11 mouse cellular contexts compared by ENCODE assay signal in genomic region chr13:99857879-99858278, GRCm38 (mm10). TPM values are rescaled to one million over a fixed set of nuclear protein-coding genes. Genes with fewer than 3 reads are reported as not detected.
DNase-seq lines count a peak whose midpoint lies in the region; ATAC-seq lines count a peak whose summit lies in the region.
"Had no signal": no experiment of that assay in that cellular context is flagged by ENCODE, and none has a peak within 500 bp of the region (broad histone marks: within the 10 kb centered on the region; RNA-seq: fewer than 3 reads in every experiment).

No protein-coding gene starts in this region.

- H3K9me3 ChIP-seq in forebrain, embryonic 14.5 days (replicated peaks; ENCODE audit: control insufficient read depth, low read length) = no peaks in the 10 kb centered on the region
- H3K9me3 ChIP-seq in forebrain, embryonic 10.5 days = no peaks in the 10 kb centered on the region; the same call in 1 of the 2 replicates
- no peaks in the 10 kb centered on the region for H3K9me3 ChIP-seq in midbrain, embryonic 14.5 days (ENCODE audit: control insufficient read depth, low read length)
- H3K9me3 ChIP-seq in midbrain, embryonic 16.5 days (replicated peaks; ENCODE audit: control insufficient read depth, low read length, poor library complexity, severe bottlenecking) = no peaks in the 10 kb centered on the region
- H3K9me3 ChIP-seq in heart, embryonic 13.5 days = peaks cover 5% of the 10 kb centered on the region; the same call in 1 of the 2 replicates
- H3K9me3 ChIP-seq: midbrain, embryonic 12.5 days; stomach, embryonic 15.5 days had no signal

- WGBS in forebrain, embryonic 14.5 days = 21% methylated on average over 2 of the region's 2 CpGs
- 90% methylated on average over 2 of the region's 2 CpGs for WGBS in forebrain, embryonic 10.5 days
- WGBS in midbrain, embryonic 14.5 days = 69% methylated on average over 2 of the region's 2 CpGs
- 61% methylated on average over 2 of the region's 2 CpGs for WGBS in midbrain, embryonic 16.5 days
- 17% methylated on average over 2 of the region's 2 CpGs for WGBS in heart, embryonic 13.5 days

- H3K4me1 ChIP-seq in forebrain, embryonic 14.5 days (ENCODE audit: control insufficient read depth, insufficient read depth, low read length) = no peaks in the 10 kb centered on the region
- no peaks in the 10 kb centered on the region for H3K4me1 ChIP-seq in forebrain, embryonic 10.5 days
- H3K4me1 ChIP-seq in midbrain, embryonic 14.5 days (ENCODE audit: control insufficient read depth, insufficient read depth, low read length) = no peaks in the 10 kb centered on the region
- H3K4me1 ChIP-seq in midbrain, embryonic 16.5 days (ENCODE audit: control insufficient read depth, insufficient read depth, low read length) = no peaks in the 10 kb centered on the region
- H3K4me1 ChIP-seq in heart, embryonic 13.5 days = peaks cover 16% of the 10 kb centered on the region
- H3K4me1 ChIP-seq: midbrain, embryonic 12.5 days; stomach, embryonic 15.5 days had no signal

- H3K4me2 ChIP-seq in forebrain, embryonic 14.5 days (ENCODE audit: low read length) = no peak overlapping the region
- no peak overlapping the region for H3K4me2 ChIP-seq in midbrain, embryonic 14.5 days (ENCODE audit: low read length)
- no peak overlapping the region for H3K4me2 ChIP-seq in midbrain, embryonic 16.5 days (ENCODE audit: low read length)
- H3K4me2 ChIP-seq in heart, embryonic 13.5 days = no peak overlapping the region
- H3K4me2 ChIP-seq: midbrain, embryonic 12.5 days; stomach, embryonic 15.5 days had no signal

- ATAC-seq in forebrain, embryonic 14.5 days = peak; percentile 50; the same call in 1 of the 2 replicates
- no peak for ATAC-seq in midbrain, embryonic 14.5 days (ENCODE audit: low FRiP score, low TSS enrichment)
- no peak for ATAC-seq in midbrain, embryonic 16.5 days
- ATAC-seq in heart, embryonic 13.5 days (ENCODE audit: extremely low read depth, insufficient number of reproducible peaks, low FRiP score, low TSS enrichment) = peak; percentile 49; the same call in 1 of the 2 replicates
- ATAC-seq: CD4-positive, CD25-positive, alpha-beta regulatory T cell, adult 4 months had no signal

- peak; percentile 65 for DNase-seq in forebrain, embryonic 14.5 days (ENCODE audit: low spot score)
- no peak for DNase-seq in forebrain, embryonic 10.5 days (ENCODE audit: extremely low spot score, low spot score)
- DNase-seq in midbrain, embryonic 14.5 days = peak; percentile 36
- no peak for DNase-seq in left cerebral cortex, postnatal 10 days (ENCODE audit: extremely low spot score in 1 of 2, low spot score in 2 of 2)
- DNase-seq in urinary bladder, postnatal 25 days (ENCODE audit: low spot score) = no peak
- no peak for DNase-seq in right cerebral cortex, postnatal 14 days

- no peak overlapping the region for H3K9ac ChIP-seq in forebrain, embryonic 14.5 days (ENCODE audit: low read length)
- H3K9ac ChIP-seq in midbrain, embryonic 14.5 days (replicated peaks; ENCODE audit: low read length) = no peak overlapping the region
- H3K9ac ChIP-seq in midbrain, embryonic 16.5 days (ENCODE audit: low read depth, low read length) = no peak overlapping the region
- H3K9ac ChIP-seq in heart, embryonic 13.5 days = no peak overlapping the region
- H3K9ac ChIP-seq: midbrain, embryonic 12.5 days; stomach, embryonic 15.5 days had no signal

- no peak overlapping the region for H3K4me3 ChIP-seq in forebrain, embryonic 14.5 days (ENCODE audit: low read depth, low read length)
- H3K4me3 ChIP-seq in forebrain, embryonic 10.5 days = no peak overlapping the region
- no peak overlapping the region for H3K4me3 ChIP-seq in midbrain, embryonic 14.5 days (replicated peaks; ENCODE audit: low read depth, low read length)
- no peak overlapping the region for H3K4me3 ChIP-seq in midbrain, embryonic 16.5 days (ENCODE audit: low read depth, low read length)
- H3K4me3 ChIP-seq in heart, embryonic 13.5 days = no peak overlapping the region
- H3K4me3 ChIP-seq: midbrain, embryonic 12.5 days; stomach, embryonic 15.5 days had no signal

- no peaks in the 10 kb centered on the region for H3K27me3 ChIP-seq in forebrain, embryonic 14.5 days (replicated peaks; ENCODE audit: control insufficient read depth, insufficient read depth, low read length)
- no peaks in the 10 kb centered on the region for H3K27me3 ChIP-seq in forebrain, embryonic 10.5 days (ENCODE audit: poor library complexity, severe bottlenecking)
- no peaks in the 10 kb centered on the region for H3K27me3 ChIP-seq in midbrain, embryonic 14.5 days (ENCODE audit: control insufficient read depth, insufficient read depth, low read length)
- H3K27me3 ChIP-seq in midbrain, embryonic 16.5 days (ENCODE audit: control insufficient read depth, insufficient read depth, low read depth, low read length) = no peaks in the 10 kb centered on the region
- H3K27me3 ChIP-seq in heart, embryonic 13.5 days (replicated peaks) = no peaks in the 10 kb centered on the region
- H3K27me3 ChIP-seq: midbrain, embryonic 12.5 days; stomach, embryonic 15.5 days had no signal

- intact Hi-C loops in left cerebral cortex, postnatal 10 days (cut with DNase I) = no loop called here

- H3K27ac ChIP-seq in forebrain, embryonic 14.5 days (ENCODE audit: low read depth, low read length) = no peak overlapping the region
- H3K27ac ChIP-seq in forebrain, embryonic 10.5 days = no peak overlapping the region
- no peak overlapping the region for H3K27ac ChIP-seq in midbrain, embryonic 14.5 days (replicated peaks; ENCODE audit: low read depth, low read length)
- H3K27ac ChIP-seq in midbrain, embryonic 16.5 days (ENCODE audit: low read length) = no peak overlapping the region
- H3K27ac ChIP-seq in heart, embryonic 13.5 days (replicated peaks) = peak overlapping the region; percentile 65
- H3K27ac ChIP-seq: midbrain, embryonic 12.5 days; stomach, embryonic 15.5 days had no signal

- no peaks in the 10 kb centered on the region for H3K36me3 ChIP-seq in forebrain, embryonic 14.5 days (ENCODE audit: control insufficient read depth, insufficient read depth, low read length)
- H3K36me3 ChIP-seq in forebrain, embryonic 10.5 days (replicated peaks) = no peaks in the 10 kb centered on the region
- H3K36me3 ChIP-seq in midbrain, embryonic 14.5 days (ENCODE audit: control insufficient read depth, insufficient read depth, low read length) = no peaks in the 10 kb centered on the region
- H3K36me3 ChIP-seq in midbrain, embryonic 16.5 days (ENCODE audit: control insufficient read depth, insufficient read depth, low read length) = no peaks in the 10 kb centered on the region
- no peaks in the 10 kb centered on the region for H3K36me3 ChIP-seq in heart, embryonic 13.5 days
- H3K36me3 ChIP-seq: midbrain, embryonic 12.5 days; stomach, embryonic 15.5 days had no signal

RNA-seq across cellular contexts. Expression of gene Cartpt, which starts 43.0 kb away (rescaled TPM):
- 3.1 and 3.6 TPM in 2 replicates for polyA plus RNA-seq in forebrain, embryonic 14.5 days (2014; fragmentation: Nextera tagmentation; extraction: Ambion mirVana)
- 0.53 and 0.95 TPM in 2 replicates for polyA plus RNA-seq in forebrain, embryonic 10.5 days (2016; fragmentation: Nextera tagmentation; extraction: Ambion mirVana)
- polyA plus RNA-seq in midbrain, embryonic 14.5 days (2014; fragmentation: Nextera tagmentation; extraction: Ambion mirVana) = 18.4 and 24.8 TPM in 2 replicates
- polyA plus RNA-seq in midbrain, embryonic 16.5 days (2015; fragmentation: Nextera tagmentation; extraction: Ambion mirVana) = 13.4 and 17.0 TPM in 2 replicates
- polyA plus RNA-seq in heart, embryonic 13.5 days (2015; fragmentation: Nextera tagmentation; extraction: Ambion mirVana) = 0.19 and 0.52 TPM in 2 replicates
- 10 to 100 TPM; 33.0 to 35.6 TPM for total RNA-seq in left cerebral cortex, postnatal 10 days (2021)
- polyA plus RNA-seq: CD4-positive, CD25-positive, alpha-beta regulatory T cell, adult 4 months had no signal

Comparison
In these comparisons a context has a peak if more than half of its experiments do, and no peak if none do; other contexts are left out.
1. DNase-seq: peak in forebrain, embryonic 14.5 days (single experiment) and midbrain, embryonic 14.5 days (single experiment); none in forebrain, embryonic 10.5 days (single experiment), left cerebral cortex, postnatal 10 days (0 of 2), urinary bladder, postnatal 25 days (single experiment) and right cerebral cortex, postnatal 14 days (single experiment).
2. ATAC-seq: peak in forebrain, embryonic 14.5 days (single experiment) and heart, embryonic 13.5 days (single experiment); none in midbrain, embryonic 14.5 days (single experiment) and midbrain, embryonic 16.5 days (single experiment).